Mouse (Mus musculus) forelimb bud, embryonic 11.5 days (tissue): ENCODE results near the gene Eng.

ENCODE experiments used
- DNase-seq: peaks from one replicate; pipeline ENCODE4 v3.0.0-alpha.2; 2012; ENCODE audit warnings: low read depth, low spot score

Eng gene

GRCm38 (mm10) chr2:32621517-32621859, 24.9 kb upstream of the Eng start, which contains the start of gene Ak1:
TSS of gene Ak1 (plus strand) at chr2:32621758.
- DNase-seq: no peak

- DNase-seq: no peak
Measured at GRCm38 (mm10) chr2:32624111-32624748, 22.2 kb upstream of the Eng start.

GRCm38 (mm10) chr2:32625212-32625872, 21.1 kb upstream of the Eng start:
- DNase-seq: peak; percentile 71

- DNase-seq: no peak
Measured at GRCm38 (mm10) chr2:32625873-32626694, 20.3 kb upstream of the Eng start.

GRCm38 (mm10) chr2:32627266-32628043, 18.9 kb upstream of the Eng start:
- no peak for DNase-seq

GRCm38 (mm10) chr2:32628044-32628550, 18.3 kb upstream of the Eng start:
- no peak for DNase-seq

GRCm38 (mm10) chr2:32628729-32629128, 17.7 kb upstream of the Eng start:
- no peak for DNase-seq

GRCm38 (mm10) chr2:32629276-32629976, 17.0 kb upstream of the Eng start:
- peak; percentile 77 for DNase-seq

- DNase-seq: no peak
Measured at GRCm38 (mm10) chr2:32630036-32630435, 16.4 kb upstream of the Eng start.

- DNase-seq: no peak
Measured at GRCm38 (mm10) chr2:32631046-32631445, 15.3 kb upstream of the Eng start.

- DNase-seq: peak; percentile 79
Measured at GRCm38 (mm10) chr2:32631737-32632394, 14.5 kb upstream of the Eng start.

- DNase-seq: no peak
Measured at GRCm38 (mm10) chr2:32633660-32634059, 12.7 kb upstream of the Eng start.

GRCm38 (mm10) chr2:32634277-32635105, 11.9 kb upstream of the Eng start:
- DNase-seq: no peak

GRCm38 (mm10) chr2:32636617-32637016, 9.8 kb upstream of the Eng start:
- DNase-seq: no peak

GRCm38 (mm10) chr2:32637778-32638281, 8.6 kb upstream of the Eng start:
- DNase-seq: no peak

GRCm38 (mm10) chr2:32639632-32640031, 6.8 kb upstream of the Eng start:
- DNase-seq: no peak

- DNase-seq: no peak
Measured at GRCm38 (mm10) chr2:32640550-32641051, 5.8 kb upstream of the Eng start.

GRCm38 (mm10) chr2:32641810-32642209, 4.6 kb upstream of the Eng start:
- DNase-seq: no peak

- DNase-seq: no peak
Measured at GRCm38 (mm10) chr2:32642813-32643212, 3.6 kb upstream of the Eng start.
